Mouse (Mus musculus) thymus, adult 18-20 months (tissue): ENCODE measurements around the gene Slc27a1.

Experiments
- DNase-seq, 2 experiments: peaks; one replicate each; pipeline ENCODE4 v3.0.0; 2022; ENCODE audit warnings: mixed read lengths in 2 of 2

Gene Slc27a1

DNA sequence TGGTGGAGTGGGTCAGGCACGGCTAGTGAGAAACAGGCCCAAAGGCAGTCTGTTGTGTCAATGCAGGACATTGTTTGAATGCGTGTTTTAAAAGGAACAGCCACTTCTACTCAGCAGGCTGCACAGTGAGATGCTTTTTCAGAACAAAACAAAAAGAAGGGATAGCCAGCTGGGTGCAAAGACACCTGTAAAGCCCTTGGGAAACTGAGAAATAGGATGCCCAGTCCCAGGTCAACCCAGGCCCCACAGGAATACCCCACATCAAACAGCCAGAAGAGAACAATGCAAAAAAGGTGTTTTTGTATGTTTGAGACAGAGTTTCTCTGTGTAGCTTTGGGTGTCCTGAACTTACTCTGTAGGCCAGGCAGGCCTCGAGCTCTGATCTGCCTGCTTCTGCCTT lies 20.1 kb downstream of the Slc27a1 start:
- DNase-seq, result no peak

DNA sequence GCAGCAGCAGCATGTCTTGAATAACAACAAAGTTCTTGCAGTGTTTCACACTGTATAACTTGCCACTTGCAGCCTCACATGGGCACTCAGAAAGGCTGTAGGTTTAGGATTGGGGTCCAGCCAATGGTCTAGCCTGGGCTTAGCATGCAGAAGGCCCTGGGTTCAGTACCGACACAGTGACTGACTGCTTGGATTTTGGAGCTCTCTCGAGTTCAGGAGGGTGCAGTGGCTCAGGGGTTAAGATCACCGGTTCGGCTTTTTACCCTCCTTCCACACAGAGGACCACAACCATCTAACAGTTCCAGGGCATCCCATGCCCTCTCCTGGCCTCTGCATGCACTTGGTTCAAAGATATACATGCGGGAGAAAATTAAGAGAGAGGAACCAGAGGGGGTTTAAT lies 22.3 kb downstream of the Slc27a1 start:
- DNase-seq, result no peak

DNA sequence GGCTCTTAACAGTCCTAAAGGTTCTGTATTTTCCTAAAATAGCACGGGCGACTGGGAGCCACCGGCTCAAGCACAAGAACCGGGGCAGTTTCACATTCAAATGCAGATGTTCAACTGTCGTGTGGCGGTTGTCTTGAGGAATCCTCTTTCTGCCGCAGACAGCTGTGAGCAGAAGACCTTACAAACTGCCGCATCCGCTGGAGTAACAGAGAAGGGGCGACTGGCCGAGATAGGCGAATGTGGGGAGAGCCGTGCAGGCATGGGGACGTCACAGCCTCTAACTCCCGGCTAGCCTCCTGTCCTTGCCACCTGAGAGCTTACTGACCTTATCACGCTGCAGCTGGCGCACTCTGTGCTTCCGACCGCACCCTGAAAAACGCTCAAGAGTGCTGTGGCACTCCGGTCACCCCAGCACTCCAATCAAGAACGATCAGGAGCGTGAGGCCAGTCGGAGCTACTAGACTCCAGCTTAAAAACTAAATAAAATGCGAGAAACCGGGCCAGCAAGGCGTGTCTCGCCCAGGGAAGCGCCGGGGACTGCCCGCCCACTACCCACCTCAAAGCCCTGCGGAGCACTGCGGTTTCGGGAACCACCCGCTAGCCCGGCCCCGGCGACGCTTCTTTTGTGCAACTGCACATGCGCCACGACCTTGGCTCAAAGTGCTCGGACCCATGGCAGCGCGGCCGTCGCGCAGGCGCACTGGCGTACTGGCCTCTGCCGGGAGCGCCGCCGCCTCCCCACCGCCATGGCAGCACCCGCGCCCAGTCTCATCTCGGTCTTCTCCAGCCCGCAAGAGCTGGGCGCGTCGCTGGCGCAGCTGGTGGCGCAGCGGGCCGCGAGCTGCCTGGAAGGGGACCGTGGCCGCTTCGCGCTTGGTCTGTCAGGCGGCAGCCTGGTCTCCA lies 23.0 kb downstream of the Slc27a1 start, which contains the start of gene Pgls:
TSS of gene Pgls (plus strand) at position 706 of the 903 bp plus-strand sequence.
- DNase-seq, result peak; percentile 92 to 95

DNA sequence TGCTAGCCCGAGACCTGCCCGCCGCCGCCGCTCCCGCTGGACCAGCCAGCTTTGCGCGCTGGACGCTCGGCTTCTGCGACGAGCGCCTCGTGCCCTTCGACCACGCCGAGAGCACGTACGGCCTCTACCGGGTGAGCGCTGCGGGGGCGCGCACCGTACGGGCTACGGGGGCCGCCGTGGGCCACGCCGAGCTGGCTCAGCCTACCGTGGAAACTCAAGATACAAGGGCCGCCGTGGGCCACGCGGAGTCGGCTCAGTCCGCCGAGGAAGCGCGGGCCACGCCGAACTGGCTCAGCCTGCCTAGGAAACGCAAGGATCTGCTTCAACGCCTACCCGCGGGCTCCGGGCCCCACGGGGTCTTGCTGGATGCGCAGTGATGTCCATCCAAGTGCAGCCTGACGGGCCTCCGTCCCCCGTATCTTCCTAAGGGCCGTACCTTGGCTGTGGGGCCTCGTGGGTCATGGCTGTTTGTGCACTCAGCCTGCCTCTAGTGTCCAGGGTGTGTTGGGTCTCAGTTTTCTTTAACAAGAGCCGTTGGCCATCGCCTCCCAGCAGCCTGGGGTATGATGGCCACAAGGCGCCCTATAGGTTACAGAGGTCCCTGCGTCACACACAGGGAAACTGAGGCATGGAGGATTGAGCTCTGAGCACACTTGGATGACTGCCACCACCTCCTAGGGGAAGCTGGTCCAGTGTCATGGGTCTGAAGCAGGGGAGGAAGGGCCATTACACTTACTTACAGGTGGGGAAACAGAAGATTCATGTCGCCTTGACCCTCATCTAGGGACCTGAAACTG lies 23.9 kb downstream of the Slc27a1 start:
- peak; percentile 69 to 71 for DNase-seq

DNA sequence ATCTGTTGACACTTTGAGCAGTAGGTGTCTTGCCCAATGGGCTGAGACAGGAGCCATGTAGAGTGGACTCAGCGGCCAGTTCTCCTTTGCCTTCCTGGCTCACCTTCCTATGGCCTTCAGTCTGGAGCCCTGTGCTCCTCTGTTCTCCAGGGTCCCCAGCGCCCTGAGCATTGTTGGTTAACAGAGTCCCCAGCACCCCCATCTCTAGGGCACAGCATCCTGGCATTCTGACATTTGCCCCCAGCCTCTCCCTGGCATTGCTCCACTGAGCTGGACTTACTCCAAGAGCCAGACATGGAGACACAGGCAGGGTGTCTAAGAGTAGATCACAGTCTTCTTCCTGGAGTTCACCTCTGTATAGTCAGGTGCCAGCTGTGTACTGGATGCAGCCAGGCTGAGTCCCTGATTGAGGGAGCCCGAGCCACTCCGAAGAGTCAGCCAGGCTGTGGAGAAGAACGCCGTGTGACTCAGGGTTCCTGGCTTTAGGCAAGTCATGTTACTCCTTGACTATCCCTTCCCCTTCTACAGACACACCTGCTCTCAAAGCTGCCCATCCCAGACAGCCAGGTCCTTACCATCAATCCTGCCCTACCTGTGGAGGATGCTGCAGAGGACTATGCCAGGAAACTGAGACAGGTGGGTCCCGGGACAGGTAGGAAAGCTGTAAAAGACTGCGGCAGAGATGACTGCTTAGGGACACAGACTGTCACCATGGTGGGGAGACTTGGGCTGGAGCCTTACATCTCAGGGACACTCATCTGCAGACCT lies 25.1 kb downstream of the Slc27a1 start:
- DNase-seq, result no peak

DNA sequence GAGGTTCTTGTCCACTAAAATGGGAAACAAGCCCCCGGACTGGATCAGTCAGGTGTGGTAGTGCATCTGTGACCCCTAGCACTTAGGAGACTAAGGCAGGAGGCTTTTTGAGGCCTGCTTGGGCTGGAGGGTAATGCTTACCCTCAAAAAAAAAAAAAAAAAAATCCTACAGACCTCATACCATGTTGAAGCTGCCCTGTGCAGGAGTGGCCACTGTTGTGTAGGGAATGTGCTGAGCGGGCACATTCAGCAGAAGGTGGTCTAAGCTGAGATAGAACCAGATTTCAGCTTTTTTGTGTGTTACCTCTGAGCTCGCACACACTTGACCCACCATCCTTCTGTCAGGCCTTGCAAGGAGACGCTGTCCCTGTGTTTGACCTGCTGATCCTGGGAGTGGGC lies 25.6 kb downstream of the Slc27a1 start:
- DNase-seq, result no peak

DNA sequence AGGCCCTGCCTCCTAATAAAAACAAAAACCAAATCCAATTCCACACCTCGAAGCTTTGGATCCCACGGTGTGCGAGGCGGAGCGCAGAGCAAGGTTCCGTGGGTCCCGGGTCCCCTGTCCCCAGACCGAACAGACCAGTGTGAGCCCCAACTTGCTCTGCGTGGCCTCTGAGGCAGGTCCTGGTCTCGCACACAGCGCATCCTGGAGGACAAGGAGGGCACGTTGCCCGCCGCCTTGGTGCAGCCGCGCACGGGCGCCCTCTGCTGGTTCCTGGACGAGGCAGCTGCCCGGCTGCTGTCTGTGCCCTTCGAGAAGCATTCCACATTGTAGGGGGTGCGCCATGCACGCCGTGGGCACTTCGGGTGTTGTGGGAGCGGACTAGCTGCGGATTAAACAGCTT lies 27.2 kb downstream of the Slc27a1 start:
- DNase-seq, result peak; percentile 76 to 78

DNA sequence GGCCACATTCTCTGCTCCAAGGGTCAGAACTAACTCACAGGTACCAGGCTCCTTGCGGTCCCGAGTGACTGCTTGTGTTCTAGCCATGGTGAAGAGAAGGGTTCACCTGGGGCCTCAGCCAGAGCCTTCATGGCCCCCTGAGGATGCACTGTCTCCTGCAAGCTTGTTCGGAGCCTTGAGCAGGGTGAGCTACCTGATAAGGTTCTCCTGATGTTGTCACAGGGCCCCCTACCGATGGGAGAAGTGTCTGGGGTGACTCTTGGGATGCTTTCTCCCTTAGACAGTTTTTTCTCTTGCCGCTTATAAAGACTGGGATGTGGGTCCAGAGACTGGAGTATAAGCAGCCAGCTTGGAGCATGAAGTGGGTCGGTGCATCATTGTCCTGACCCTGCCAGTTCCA lies 27.7 kb downstream of the Slc27a1 start:
- no peak for DNase-seq

DNA sequence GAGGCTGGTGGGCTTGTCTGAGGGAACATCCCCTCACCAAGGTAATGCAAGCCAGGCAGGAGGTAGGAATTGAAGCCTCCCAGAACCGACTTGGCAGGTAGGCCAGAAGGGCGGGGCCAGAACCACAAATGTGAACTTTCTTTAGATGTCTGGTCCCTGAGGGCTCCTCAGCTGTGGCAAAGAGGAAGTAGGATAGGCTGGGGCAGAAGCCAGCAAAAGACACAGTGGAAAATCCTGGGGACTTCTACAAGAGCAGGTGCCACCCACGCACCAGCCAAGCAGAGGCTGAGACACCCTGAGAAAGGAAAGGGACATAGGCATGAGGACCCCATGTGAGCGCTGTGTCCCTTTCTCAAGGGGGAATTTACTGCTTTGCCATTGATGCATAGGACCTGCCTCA lies 28.1 kb downstream of the Slc27a1 start:
- peak in 1 of 2 experiments; percentile 34 for DNase-seq

DNA sequence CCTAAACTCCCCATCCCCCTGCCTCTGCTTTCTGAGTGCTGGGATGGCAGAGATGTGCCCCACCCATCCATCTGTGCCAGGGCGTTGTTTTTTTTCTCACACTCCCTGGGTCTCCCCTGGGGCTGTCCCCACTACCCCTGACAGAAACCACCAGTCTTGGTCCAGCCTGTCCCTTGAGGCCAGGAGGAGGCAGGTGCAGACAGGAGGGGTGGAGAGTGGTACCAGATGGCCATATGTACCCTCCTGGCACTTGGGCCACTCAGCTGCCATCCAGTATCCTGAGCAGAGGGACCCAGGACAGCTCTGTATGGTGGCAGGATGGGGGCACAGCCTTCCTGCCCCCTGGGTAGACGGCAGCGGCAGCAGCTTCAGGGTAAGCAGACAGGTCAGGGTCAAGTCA lies 28.8 kb downstream of the Slc27a1 start, which contains the start of gene Fam129c:
TSS of gene Fam129c (plus strand) at position 198 of the 400 bp plus-strand sequence.
- DNase-seq, result no peak

DNA sequence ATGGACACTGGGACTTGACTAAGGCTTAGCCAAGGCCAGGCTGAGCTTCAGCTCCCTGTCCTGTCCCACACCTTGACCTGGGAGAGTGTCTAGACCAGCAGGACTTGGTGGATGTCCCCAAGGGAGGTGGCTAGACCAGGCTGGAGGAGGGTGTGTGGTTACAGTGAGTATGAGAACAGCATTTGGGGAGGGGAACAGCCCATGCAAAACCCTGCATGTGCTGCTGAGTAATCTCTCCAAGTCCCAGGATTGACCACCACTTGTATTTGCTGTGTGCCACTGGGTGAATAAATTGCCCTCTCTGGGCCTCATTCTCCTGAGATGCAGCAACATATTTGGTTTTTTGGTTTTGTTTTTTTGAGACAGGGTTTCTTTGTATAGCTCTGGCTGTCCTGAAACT lies 29.7 kb downstream of the Slc27a1 start:
- DNase-seq, result no peak

DNA sequence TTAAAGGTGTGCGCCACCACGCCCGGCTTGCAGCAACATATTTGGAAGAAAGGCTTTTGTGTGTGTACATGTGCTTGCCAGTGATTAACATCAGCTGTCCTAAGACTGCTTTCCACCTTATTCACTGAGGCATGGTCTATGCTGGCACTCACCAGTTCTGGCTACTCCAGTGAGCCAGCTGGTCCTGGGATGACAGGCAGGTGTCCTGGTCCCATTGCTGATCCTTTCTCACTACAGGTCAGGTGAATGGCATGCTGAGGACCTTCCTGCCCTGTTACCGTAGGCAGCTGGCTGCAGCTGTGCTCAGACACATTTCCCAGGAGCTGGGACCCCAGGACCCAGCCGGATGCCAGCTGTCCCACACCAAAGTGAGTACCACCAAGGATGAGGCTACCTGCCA lies 30.2 kb downstream of the Slc27a1 start:
- no peak for DNase-seq

DNA sequence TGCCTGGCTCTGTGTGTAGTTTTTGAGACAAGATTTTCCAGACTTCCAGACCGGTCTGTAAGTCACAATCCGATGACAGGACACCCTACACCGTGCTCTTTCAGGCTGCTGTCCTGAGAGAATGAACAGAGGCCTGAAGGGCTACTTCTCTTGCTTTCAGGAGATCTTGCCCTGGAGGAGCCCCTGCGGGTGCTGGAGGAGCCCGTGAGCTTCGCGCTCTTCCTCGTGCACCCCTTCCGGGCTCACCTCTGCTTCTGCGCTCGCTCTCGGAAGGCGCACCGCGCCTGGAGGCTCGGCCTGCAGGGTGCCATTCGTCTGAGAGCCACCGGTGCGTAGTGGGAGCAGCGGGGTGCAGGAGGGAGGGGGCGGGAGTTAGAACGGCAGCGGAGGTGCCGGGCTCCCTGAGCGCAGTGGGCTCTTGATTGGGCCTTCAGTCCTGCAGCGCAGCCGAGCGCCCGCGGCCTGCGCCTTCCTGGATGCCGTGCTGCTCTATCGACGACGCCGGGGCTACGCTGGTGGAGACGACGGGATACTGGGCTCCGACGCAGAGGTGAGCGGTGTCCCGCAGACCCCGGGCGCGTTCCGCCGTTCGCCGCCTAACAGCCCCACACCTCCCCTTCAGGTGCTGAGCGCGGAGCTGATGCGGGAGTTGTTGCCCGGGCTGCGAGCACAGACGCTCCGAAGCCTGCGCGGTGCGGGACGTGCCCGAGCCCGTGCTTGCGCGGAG lies 33.4 kb downstream of the Slc27a1 start:
- DNase-seq, result no peak

DNA sequence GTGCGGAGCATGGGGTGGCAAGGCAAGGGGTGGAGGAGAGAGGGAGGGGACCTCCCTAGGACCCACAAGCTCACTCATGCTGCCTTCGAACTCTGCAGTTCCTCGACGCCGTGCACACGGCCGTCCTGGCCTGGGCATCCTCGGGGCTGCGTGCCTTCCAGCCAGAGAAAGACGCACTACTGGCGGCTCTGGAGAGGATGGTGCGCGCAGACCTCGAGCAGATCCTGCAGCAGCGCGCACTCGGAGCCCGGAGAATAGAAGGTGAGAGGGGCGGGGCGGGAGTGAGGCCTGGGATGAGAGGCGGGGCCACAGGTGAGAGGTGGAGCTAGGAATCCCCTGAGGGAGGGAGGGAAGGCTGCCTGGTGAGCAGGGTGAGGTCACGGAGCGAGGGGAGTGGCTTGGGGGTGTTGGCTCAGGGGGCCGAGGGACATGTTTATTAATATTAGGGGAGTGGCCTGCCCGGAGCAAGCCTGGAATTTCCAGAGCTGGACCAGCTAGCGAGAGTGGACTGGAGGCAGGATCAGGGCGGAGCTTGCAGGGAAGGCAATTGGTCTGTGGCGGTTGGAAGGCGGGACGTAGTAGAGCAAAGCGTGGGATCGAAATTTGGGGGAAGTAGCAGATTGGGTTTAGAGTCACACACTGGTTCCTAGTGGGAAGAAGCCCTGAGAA lies 34.1 kb downstream of the Slc27a1 start:
- DNase-seq, result no peak

DNA sequence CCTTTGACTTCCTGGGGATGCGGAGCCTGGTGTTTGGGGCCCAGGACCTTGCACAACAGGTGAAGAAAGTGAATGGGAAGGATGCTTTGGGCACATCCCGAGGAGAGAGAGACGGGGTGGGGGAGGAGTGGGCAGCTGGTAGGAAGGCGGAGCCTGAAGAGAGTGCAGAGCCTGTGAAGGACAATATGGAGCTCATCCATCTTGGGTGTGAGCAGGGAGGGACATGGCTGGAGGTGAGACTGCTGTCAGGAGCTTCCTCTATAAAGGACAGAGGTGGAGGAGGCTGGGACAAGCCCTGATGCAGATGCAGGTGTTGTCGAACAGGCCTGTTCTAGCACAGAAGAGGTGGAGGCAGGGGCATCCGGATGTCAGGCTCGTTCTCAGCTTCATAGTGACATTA lies 35.3 kb downstream of the Slc27a1 start:
- DNase-seq, result no peak

DNA sequence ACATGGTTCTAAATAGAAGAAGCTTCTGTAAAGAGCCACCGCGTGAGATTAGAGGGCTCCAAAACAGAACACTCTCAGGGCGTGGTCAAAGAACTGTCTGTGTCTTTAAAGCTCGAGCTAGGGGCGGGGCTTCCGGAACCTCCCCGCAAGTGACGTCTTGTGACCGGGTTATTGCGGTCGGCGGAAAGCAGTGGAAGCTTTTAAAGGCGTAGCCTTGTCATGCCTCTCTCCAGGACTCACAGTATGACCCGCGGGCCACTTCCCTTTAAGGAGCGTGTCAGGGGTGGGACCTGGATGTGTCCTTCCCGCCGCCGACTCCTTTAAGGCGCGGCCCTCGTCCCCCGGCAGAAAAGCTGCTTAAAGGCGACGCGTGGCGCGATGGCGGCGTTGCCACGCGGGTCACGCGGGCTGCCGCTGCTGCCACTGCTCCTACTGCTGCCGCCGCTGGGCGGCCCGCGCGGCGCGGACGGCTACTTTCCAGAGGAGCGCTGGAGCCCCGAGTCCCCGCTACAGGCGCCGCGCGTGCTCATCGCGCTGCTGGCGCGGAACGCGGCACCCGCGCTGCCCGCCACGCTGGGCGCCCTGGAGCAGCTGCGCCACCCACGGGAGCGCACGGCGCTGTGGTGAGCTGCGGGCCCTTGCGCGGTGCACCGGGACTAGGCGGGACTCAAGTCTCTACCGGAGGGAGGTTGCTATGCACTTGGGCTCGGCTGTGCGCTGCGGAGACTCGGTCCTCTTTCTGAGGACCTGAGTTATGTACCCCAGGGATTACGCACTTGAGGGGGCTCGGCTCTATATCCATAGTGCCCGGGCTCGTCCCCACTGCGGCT lies 42.4 kb downstream of the Slc27a1 start, which contains the start of gene Colgalt1:
TSS of gene Colgalt1 (plus strand) at position 177 of the 830 bp plus-strand sequence.
- DNase-seq, result peak; percentile 94 to 98

DNA sequence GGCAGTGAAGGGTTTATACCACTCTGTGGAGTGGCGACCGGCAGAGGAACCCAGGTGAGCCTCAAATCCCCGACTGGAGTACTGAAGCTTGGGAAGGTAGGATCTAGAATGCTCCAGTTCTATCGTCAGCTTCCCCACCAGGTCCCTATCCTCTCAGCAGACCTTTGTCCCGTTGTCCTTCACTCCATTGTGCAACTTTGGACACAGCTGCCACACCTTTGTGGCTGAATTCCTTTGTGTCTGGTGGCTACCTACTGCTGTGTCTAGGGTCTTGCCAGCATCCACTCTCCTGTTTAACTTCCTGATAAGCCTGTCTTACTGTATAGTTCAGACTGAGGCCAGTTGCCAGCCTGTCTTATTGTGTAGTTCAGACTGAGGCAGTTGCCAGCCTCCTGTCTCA lies 43.5 kb downstream of the Slc27a1 start:
- no peak for DNase-seq

DNA sequence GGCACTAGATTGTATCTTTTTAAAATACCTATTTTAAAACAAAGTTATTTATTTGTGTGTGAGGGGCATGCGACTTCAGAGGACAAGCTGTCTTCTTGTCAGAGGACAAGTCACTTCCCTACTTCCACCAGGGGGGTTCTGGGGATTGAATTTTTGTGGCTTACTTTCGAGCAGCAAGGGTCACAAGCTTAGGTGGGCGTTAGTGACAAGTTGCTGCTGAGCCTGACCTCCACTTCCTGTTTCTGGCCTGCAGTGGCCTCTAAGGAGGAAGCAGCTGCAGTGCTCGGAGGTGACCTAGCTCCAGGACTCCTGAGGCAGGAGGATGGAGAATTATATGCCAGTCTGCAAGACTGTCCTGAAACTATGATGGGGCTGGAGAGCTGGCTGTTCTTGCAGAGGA lies 44.7 kb downstream of the Slc27a1 start:
- no peak for DNase-seq

DNA sequence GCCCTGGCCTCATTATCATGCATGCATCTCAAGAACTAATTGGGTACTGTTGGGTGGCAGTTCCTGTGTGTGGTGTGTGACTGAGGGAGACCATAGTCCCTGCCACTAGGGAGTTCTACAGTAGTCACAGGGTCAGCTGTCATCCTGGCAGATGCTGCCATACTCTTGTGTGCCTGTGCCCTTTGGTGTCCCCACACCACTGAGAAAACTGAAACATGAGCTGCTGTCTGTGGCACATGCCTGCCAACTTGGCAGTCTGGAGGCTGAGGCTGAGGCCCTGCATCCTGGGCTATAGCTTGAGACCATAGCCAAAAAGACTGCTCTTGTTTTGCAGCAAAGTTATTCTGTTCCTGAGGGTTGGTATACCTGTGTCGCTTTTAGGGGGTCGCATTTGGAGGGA lies 51.1 kb downstream of the Slc27a1 start:
- no peak for DNase-seq

DNA sequence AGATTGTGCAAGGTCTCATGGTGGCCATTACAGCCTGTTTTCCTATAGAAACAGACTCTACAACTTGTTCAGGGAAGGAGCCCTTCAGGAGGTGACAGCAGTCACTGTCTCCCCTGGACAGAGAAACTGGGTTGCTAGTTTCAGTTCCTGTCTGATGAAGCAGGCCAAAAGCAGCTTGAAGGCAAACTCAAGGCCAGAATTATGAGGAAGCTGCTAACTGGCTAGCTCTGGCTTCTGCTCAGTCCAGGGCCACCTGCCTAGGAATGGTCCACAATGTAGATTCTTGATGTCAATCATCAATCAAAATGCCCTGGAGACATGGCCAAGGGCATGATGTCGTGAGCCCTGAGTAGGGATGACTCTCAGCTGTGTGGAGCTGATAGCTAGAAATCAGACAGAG lies 56.4 kb downstream of the Slc27a1 start:
- no peak for DNase-seq

DNA sequence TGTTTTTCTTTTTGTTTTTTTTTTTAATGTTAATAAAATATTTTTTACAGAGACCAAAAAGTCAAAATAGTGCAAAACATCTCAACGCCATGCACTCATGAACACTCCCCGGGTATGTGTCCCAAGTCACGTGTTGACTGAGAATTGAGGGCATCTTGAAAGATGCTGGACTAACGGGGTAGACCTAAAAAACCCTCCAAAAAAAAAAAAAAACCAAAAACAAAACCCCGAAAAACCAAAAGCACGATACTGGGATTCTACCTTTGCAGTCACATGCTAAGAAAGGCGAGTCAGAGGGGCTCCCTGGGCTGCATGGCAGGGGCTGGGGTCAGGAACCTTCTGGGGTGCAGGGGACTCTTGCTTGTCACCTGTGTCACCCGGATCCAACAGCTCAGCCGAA lies 58.1 kb downstream of the Slc27a1 start:
- no peak for DNase-seq
